Mouse (Mus musculus) liver, embryonic 14.5 days (tissue): ENCODE data around the gene Bptf. TPM values are rescaled to one million over a fixed set of nuclear protein-coding genes. Genes with fewer than 3 reads are reported as not detected.

ENCODE experiments used
- ATAC-seq: fragments of 200-750 bp; cut with Nextera tagmentation; 2 replicates; pipeline ENCODE4 v1.8.0; 2017; ENCODE audit warnings: moderate number of reproducible peaks, mild to moderate bottlenecking, moderate library complexity; ENCODE audit not compliant: insufficient read depth
- DNase-seq, 3 experiments: peaks; one replicate each; pipeline ENCODE4 v3.0.0-alpha.2; 2012 to 2013; ENCODE audit warnings: low read depth in 3 of 3, low spot score in 3 of 3
- H3K27ac ChIP-seq: fragments of 300-500 bp; sonication (generic); 2 replicates; pipeline ENCODE4 v1.5.1; 2014; ENCODE audit warnings: moderate library complexity, mild to moderate bottlenecking, control low read depth, inconsistent platforms
- H3K27me3 ChIP-seq: fragments of 300-500 bp; sonication (generic); 2 replicates; pipeline ENCODE4 v1.6.1; 2014; ENCODE audit warnings: mild to moderate bottlenecking, low read length, moderate library complexity; ENCODE audit not compliant: control insufficient read depth, insufficient read depth
- H3K36me3 ChIP-seq: fragments of 300-500 bp; sonication (generic); replicated peaks from 2 replicates; pipeline ENCODE4 v1.6.1; 2014; ENCODE audit warnings: low read depth; ENCODE audit not compliant: control insufficient read depth, insufficient read depth
- H3K4me1 ChIP-seq, 2 experiments: fragments of 200-500 bp in 1 of 2; fragments of 300-500 bp in 1 of 2; sonication (generic) in 1 of 2; replicated peaks; 2 replicates each; pipeline ENCODE4 v1.6.1; 2012 to 2014; ENCODE audit warnings: antibody characterized with exemption in 1 of 2, inconsistent platforms in 1 of 2, low read length in 1 of 2; ENCODE audit not compliant: control insufficient read depth in 2 of 2, insufficient read depth in 2 of 2
- H3K4me2 ChIP-seq: fragments of 300-500 bp; sonication (generic); 2 replicates; pipeline ENCODE4 v1.6.1; 2014; ENCODE audit warnings: low read depth, mild to moderate bottlenecking, control low read depth, moderate library complexity
- H3K4me3 ChIP-seq, 2 experiments: fragments of 200-500 bp in 1 of 2; fragments of 300-500 bp in 1 of 2; sonication (generic) in 1 of 2; 2 replicates each; pipeline ENCODE4 v1.5.1; 2012 to 2014; ENCODE audit warnings: low read depth in 2 of 2, low read length in 2 of 2, mild to moderate bottlenecking in 2 of 2, control low read depth in 1 of 2, inconsistent platforms in 1 of 2, moderate library complexity in 1 of 2; ENCODE audit not compliant: insufficient read depth in 1 of 2
- H3K9ac ChIP-seq: fragments of 300-500 bp; sonication (generic); replicated peaks from 2 replicates; pipeline ENCODE4 v1.6.1; 2014; ENCODE audit warnings: mild to moderate bottlenecking, control low read depth, moderate library complexity
- H3K9me3 ChIP-seq: fragments of 300-500 bp; sonication (generic); 2 replicates; pipeline ENCODE4 v1.6.1; 2016; ENCODE audit warnings: low read length, mixed read lengths; ENCODE audit not compliant: control insufficient read depth
- CTCF ChIP-seq: IDR thresholded peaks from 2 replicates; pipeline ENCODE4 v1.5.1; 2016; ENCODE audit warnings: antibody characterized with exemption, low read depth, control low read depth
- EP300 ChIP-seq: IDR thresholded peaks from 2 replicates; pipeline ENCODE4 v1.6.1; 2016; ENCODE audit warnings: antibody characterized with exemption, low read depth
- WGBS: fragments of 180-500 bp; shearing (Covaris S2); extraction: QIAGEN DNeasy Blood & Tissue Kit; methylation state at CpG from one replicate; pipeline ENCODE4 v1.1.7; 2014; ENCODE audit not compliant: insufficient replicate concordance; 5-methylcytosine and 5-hydroxymethylcytosine counted together
- polyA plus RNA-seq, 2 experiments: library from polyadenylated mRNA; depleted of rRNA in 1 of 2; stranded (reverse) in 1 of 2; unstranded in 1 of 2; fragments of >200 nt; fragmentation: Nextera tagmentation in 1 of 2; extraction: Ambion mirVana in 1 of 2; gene quantifications; 2 replicates each; pipeline versions ENCODE4 v1.2.1 to v1.2.3; 2012 to 2014

The Bptf gene
- polyA plus RNA-seq, 2 experiments: 7.5 to 10.3 TPM

GRCm38 (mm10) chr11:107125011-107125410 is 6.9 kb downstream of the Bptf start:
- Histone ChIP-seq H3K27me3 (no peaks in the 10 kb centered on the region), H3K9me3 (no peaks in the 10 kb centered on the region), H3K36me3 (no peaks in the 10 kb centered on the region), H3K4me1 (peaks cover 12 to 15% of the 10 kb centered on the region in 2 experiments; a peak in 3 of 4 replicates), H3K4me2 (no peak overlapping the region), H3K27ac (no peak overlapping the region), H3K4me3 (no peak overlapping the region), H3K9ac (no peak overlapping the region)
- TF ChIP-seq CTCF (no peak), EP300 (no peak)
- 65% methylated on average over 4 of the region's 4 CpGs for WGBS
- DNase-seq (no peak), ATAC-seq (no peak)

GRCm38 (mm10) chr11:107124327-107124731 is 7.6 kb downstream of the Bptf start:
- Histone ChIP-seq H3K4me3 (no peak overlapping the region), H3K27ac (no peak overlapping the region), H3K9me3 (no peaks in the 10 kb centered on the region), H3K27me3 (no peaks in the 10 kb centered on the region), H3K4me2 (peak overlapping the region; percentile 29; the same call in 1 of the 2 replicates), H3K36me3 (no peaks in the 10 kb centered on the region), H3K9ac (no peak overlapping the region), H3K4me1 (peaks cover 8 to 14% of the 10 kb centered on the region in 2 experiments; a peak in 3 of 4 replicates)
- ATAC-seq: peak; percentile 34; the same call in 1 of the 2 replicates
- no peak for TF ChIP-seq EP300
- no peak for TF ChIP-seq CTCF
- WGBS: 5% methylated on average over 7 of the region's 7 CpGs
- no peak for DNase-seq

DNA sequence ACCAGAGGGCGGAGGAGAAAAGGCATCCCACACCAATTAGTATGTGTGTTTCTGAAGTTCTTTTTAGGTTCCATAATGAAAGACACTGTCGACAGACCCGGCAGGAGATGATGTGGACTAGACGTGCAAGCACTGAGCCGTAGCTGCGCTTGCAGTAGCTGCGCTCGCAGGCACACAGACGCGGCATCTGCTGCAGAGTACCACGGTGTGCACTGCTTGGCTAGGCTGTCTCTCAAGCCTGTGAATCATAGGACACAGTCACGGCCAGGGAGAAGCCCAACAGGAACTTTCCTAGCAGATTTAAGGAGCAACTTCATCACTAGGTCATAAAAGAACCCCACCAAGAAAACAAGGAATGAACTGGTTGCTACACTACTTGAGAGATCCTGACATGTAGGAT is 14.1 kb downstream of the Bptf start:
- 85% methylated on average over 12 of the region's 12 CpGs for WGBS
- DNase-seq (no peak), ATAC-seq (no peak)
- Histone ChIP-seq H3K36me3 (no peaks in the 10 kb centered on the region), H3K9me3 (no peaks in the 10 kb centered on the region), H3K4me1 (peaks cover 0 to 6% of the 10 kb centered on the region in 2 experiments; a peak in 1 of 4 replicates), H3K4me3 (no peak overlapping the region), H3K27me3 (no peaks in the 10 kb centered on the region), H3K4me2 (no peak overlapping the region), H3K27ac (no peak overlapping the region), H3K9ac (no peak overlapping the region)
- no peak for TF ChIP-seq CTCF
- no peak for TF ChIP-seq EP300

GRCm38 (mm10) chr11:107113881-107114557 is 17.9 kb downstream of the Bptf start:
- Histone ChIP-seq H3K9ac (no peak overlapping the region), H3K4me2 (no peak overlapping the region), H3K9me3 (no peaks in the 10 kb centered on the region), H3K27me3 (no peaks in the 10 kb centered on the region), H3K27ac (no peak overlapping the region), H3K36me3 (peaks cover 11% of the 10 kb centered on the region), H3K4me1 (peaks cover 0 to 4% of the 10 kb centered on the region in 2 experiments; a peak in 1 of 4 replicates), H3K4me3 (no peak overlapping the region)
- no peak for DNase-seq
- no peak for TF ChIP-seq CTCF
- no peak for TF ChIP-seq EP300
- no peak for ATAC-seq
- 61% methylated on average over 10 of the region's 10 CpGs for WGBS

DNA sequence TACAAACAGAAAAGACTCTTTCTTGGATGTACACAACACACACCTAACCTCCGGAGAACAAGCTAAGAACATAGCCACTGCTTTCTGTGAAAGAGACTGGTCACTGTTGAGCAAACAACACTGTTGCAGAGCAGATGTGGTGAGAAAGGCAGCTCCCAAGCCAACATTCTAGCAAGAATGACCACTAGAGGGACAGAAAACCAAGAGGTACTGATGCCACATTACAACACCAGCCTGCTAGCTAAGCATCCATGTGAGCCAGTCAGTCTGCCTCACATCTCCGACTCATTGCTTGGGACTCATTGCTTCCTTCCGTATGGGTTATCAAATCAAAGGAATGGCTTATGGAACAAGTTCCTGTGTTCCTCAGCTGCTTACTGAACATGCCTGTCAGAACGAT is 18.8 kb downstream of the Bptf start:
- no peak for DNase-seq
- Histone ChIP-seq H3K9ac (no peak overlapping the region), H3K4me3 (no peak overlapping the region), H3K4me2 (no peak overlapping the region), H3K9me3 (no peaks in the 10 kb centered on the region), H3K4me1 (peaks cover 0 to 4% of the 10 kb centered on the region in 2 experiments; a peak in 1 of 4 replicates), H3K27me3 (no peaks in the 10 kb centered on the region), H3K36me3 (peaks cover 11% of the 10 kb centered on the region), H3K27ac (no peak overlapping the region)
- no peak for ATAC-seq
- TF ChIP-seq CTCF: peak; percentile 76
- TF ChIP-seq EP300: no peak
- whole genome bisulfite sequencing: 73% methylated on average over 4 of the region's 4 CpGs
